Mouse (Mus musculus) retina, postnatal 1 day (tissue): ENCODE measurements at regions not wholly inside any gene's neighbourhood (a gene's known extent, or its start where the extent isn't known, plus 50 kb on each side); places are given as distances from the start of the nearest gene placed in this dataset.

ENCODE experiments used
- DNase-seq: peaks from one replicate; pipeline ENCODE4 v3.0.0-alpha.2; 2012

GRCm38 (mm10) chr4:95247977-95248376, 196.0 kb upstream of the Jun start:
- DNase-seq = no peak

- DNase-seq = no peak
Measured at GRCm38 (mm10) chr4:95249031-95249430, 197.0 kb upstream of the Jun start.

DNA sequence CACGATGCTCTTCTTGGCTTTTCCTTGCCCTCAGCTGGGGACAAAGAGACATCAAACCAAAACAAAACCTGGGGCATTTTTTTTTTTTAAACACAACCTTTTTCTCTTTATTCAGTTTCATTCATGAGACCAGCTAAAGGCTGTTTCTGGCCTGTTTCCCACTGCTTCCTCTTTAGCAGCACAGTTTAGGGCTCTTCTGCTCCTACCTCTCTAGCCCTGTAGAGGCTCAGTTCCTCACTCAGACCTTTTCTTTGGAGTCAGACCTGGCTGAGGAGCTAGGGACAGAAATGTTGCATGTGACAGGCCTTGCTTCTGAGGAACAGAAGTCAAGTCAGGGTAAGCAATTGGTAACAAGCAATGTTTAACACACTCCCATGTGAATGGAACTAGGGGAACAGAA, 198.1 kb upstream of the Jun start:
- no peak for DNase-seq

DNA sequence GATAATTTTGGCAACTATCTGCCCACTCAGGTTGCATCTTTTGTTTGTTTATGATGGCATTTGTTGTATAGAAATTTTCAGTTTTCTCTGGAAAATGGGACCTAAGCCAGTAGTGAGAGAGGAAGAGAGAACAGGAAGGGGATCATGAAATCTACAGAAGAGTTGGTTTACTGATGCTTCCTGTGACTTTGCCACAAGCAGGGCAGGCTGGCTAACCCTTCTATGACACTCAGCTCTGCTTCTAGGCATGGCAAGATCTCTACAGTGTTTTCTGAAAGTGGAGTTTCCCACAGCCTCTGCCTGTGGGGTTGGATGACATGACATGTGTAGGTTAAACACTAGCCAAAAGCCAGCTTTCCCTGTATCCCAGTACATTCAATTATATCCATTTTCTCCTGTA, 217.7 kb upstream of the Jun start:
- DNase-seq = no peak

- no peak for DNase-seq
Measured at GRCm38 (mm10) chr4:95270389-95270788, 218.4 kb upstream of the Jun start.

DNA sequence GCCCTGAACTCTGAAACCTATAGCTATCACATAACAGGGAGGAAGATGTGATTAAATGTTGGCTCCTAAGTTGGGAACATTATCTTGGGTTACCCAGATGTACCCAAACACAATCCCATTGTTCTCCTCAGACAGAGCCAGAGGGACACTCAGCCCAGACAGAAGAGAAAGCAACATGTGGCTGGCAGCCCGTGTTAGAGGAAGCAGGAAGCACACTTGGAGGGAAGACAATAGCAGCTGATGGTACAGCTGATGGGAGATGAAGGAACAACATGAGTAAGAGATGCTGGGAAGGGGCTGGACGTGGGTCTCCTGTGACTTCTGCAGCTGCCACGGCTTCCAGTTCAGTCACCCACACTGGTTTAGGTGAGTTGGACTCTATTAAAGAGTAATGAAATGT, 224.2 kb upstream of the Jun start:
- no peak for DNase-seq

- DNase-seq = peak; percentile 7
Measured at GRCm38 (mm10) chr4:95277989-95278713, 226.1 kb upstream of the Jun start.

DNA sequence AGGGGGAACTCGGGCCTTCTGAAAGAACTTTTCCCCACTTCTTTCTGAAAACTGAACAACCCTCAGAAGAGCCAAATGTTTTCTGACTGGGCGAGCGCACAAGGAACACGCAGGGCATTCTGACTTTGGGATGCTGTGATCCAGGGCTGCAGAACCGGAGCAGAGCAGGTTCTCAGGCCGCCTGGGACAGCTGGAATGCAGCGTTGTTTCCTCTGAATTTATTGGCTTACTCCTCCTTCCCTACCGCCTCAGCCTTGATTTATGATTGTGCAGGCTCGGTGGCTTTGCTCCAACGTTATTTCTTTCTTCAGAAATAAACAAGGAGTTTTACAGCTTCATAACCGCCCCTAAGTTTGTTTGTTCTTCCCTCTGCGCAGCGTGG, 226.7 kb upstream of the Jun start:
- no peak for DNase-seq

DNA sequence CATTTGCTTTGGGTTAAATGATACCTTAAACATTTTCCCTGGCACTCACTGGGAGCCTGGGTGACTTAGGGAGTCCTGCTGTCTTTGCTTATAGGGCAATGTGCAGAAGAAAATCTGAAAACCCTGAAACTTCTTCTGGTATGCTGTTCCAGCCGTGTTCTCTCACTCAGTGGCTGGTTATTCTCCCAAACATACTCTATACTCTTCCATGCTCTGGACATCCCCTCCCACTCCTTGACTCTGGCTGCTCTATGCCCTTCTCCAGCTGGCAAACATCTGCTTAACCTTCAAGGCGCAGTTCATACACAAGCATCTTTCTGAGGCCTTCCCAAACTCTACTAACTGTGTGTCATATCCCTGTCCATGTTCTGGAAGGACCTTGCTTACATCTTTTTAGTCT, 227.2 kb upstream of the Jun start:
- DNase-seq = no peak

- no peak for DNase-seq
Measured at GRCm38 (mm10) chr4:95282083-95282482, 230.1 kb upstream of the Jun start.

DNA sequence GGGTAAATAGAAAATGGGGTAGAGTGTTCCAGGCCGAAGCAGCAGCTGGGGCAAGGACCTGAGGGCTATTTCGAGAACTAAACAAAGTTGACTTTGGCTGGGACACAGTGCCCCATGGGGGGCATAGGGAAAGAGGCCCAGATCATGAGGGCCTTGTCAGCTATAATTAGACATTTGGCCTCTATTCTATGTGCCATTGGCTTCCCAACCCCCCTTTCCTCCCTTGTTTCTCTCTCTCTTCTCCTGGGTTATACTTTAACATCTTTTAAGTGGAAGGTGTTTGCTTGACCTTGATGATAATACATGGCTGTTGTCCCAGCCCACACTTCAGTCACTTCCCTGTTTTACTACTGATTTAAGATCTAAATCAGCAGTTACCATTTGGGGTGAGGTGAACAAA, 231.8 kb upstream of the Jun start:
- DNase-seq = no peak

DNA sequence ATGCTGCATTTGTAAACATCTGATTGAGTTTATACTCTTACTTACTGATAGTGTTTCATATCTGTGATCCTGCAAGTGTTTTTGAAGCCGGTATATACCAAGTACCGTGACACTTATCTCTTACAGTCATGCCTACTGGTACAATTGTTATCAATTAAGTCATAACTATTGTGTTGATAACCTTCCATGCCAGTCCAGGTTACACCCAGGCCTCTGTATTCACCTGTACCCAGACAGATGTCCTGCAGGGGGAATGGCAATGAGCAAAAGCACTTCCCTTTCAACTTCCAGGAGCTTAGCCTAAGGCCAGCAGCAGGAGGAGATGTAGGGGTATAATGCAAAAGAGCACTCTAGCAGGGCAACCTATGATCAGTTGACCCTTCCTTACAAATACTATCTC, 232.2 kb upstream of the Jun start:
- no peak for DNase-seq

DNA sequence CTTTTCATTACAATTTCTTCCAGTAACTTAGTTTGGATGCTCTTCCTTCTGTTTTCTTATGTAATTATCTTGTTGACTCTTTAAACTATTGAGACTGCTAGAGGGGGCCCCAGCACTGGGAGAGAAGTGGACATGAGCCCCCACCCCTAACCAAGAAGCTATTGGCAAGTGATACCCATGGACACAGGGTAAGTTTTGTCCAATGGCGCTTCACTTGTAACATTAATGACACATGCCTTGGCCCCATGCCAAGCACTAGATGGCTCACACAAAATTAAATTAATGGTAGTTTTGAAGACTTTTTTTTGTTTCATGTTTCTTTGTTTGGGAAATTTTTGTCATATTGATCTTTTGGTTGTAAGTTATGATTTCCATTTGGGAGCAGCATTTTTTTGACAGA, 232.7 kb upstream of the Jun start:
- DNase-seq = no peak

GRCm38 (mm10) chr4:95290321-95290720, 238.3 kb upstream of the Jun start:
- DNase-seq = no peak

DNA sequence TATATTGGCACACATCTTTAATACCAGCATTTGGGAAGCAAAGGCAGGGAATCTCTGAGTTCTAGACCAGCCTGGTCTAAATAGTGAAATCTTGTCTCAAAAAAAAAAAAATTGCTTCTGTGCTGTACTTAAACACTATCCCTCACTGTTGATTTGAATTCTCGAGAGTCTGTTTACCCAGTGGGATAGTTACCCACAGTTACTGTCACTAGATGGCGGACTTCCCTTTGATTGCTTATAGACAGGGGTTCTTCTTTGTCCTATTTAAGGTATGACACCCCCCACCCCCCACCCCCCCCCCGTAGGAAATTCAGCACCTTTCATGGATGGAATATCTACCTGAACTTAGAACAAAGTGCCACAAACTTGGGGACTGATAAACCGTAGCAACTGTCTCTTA, 242.1 kb upstream of the Jun start:
- DNase-seq = no peak

- no peak for DNase-seq
Measured at GRCm38 (mm10) chr4:95301907-95302306, 249.9 kb upstream of the Jun start.

- no peak for DNase-seq
Measured at GRCm38 (mm10) chr4:95303337-95303736, 251.3 kb upstream of the Jun start.

- DNase-seq = peak; percentile 38
Measured at GRCm38 (mm10) chr4:95304006-95304405, 252.0 kb upstream of the Jun start.

DNA sequence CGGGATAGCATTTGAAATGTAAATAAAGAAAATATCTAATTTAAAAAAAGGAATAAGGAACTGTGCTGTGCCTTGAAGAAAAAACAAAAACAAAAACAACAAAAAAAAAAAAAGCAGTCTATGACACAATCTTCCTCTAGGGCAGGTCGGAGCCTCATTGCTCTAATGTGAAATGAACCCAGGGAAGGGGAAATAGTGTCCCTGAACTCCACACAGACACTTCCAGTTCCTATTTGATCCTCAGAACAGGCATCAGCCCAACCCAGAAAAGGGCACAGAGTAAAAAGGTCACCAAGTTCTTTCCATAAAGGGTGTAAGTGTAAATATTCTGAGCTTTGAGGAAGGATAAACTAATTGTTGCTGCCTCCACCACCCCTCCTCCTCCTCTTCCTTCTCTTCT, 250.2 kb upstream of the Fggy start:
- no peak for DNase-seq

DNA sequence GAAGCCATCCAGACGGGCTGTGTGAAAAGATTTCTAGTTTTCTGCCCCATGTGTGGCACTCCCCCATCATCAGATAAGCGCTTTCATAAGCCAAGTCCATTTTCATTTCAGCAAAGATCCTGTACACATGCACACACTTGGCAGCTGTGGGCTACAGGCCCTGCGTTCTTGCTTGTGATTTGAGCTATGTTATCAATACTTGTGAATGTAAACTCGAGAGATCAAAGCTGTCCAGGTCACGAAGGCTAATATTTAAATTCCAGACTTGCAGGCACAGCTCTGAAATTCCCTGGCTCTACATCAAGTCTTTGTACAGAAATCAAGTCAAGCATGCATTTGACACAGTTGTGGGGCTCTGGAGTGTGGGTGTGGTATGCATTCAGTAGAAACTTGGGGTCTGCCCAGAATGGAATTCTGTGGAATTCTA, 248.8 kb upstream of the Fggy start:
- peak; percentile 11 for DNase-seq

DNA sequence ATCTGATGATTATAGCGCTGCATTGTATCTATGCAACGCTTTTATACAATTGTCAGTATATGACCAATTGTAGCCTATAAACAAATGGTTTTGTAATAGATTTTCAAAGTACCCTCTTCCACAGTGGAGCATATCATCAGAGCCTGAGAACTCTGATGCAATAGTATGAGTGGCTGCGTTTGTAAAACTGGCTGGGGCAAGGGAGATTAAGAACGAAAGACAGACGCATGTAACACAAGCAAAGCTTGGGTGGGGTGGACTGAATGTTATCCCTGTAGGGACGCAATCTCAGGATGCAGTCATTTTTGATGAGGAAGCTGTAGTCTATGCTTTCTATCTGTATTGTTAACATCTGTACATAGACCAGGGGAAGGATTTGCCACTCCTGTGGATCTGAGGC, 246.9 kb upstream of the Fggy start:
- no peak for DNase-seq

- peak; percentile 44 for DNase-seq
Measured at GRCm38 (mm10) chr4:95317821-95318290, 239.5 kb upstream of the Fggy start.

GRCm38 (mm10) chr4:95318561-95318960, 238.7 kb upstream of the Fggy start:
- DNase-seq = no peak

GRCm38 (mm10) chr4:95319036-95319435, 238.3 kb upstream of the Fggy start:
- DNase-seq = no peak

DNA sequence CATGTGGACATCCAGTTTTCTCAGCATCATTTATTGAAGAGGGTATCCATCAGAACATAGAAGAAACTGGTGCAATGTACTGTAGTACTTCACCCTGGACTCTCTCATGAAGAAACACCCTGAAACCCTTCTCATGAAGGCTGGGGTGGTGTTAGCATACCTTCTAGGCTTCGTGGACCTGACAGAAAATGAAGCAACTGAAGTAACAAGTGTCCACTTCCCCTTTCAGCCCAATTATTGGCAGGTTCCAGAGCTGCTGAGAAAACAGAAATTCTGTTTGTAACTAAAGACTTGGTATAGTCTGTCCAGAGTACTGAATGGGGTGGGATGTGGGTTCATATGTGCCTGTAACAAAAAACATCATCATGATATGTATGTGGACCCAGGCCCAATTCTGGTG, 231.4 kb upstream of the Fggy start:
- DNase-seq = no peak
